9 mouse cellular contexts compared by ENCODE assay signal in genomic region chr8:11701033-11701362, GRCm38 (mm10). TPM values are rescaled to one million over a fixed set of nuclear protein-coding genes. Genes with fewer than 3 reads are reported as not detected.
DNase-seq lines count a peak whose midpoint lies in the region; ATAC-seq and TF ChIP-seq lines count a peak whose summit lies in the region.
"Had no signal": no experiment of that assay in that cellular context is flagged by ENCODE, and none has a peak within 500 bp of the region (broad histone marks: within the 10 kb centered on the region; RNA-seq: fewer than 3 reads in every experiment).

Gene 1700016D06Rik (minus strand): TSS chr8:11701063.

- H3K4me2 ChIP-seq in heart, postnatal 0 days (ENCODE audit: low read depth, low read length) = peak within 1 kb of the TSS; percentile 40; the same call in 1 of the 2 replicates
- peak within 1 kb of the TSS; percentile 57 for H3K4me2 ChIP-seq in embryonic facial prominence, embryonic 13.5 days
- H3K4me2 ChIP-seq in intestine, embryonic 14.5 days (ENCODE audit: low read length) = peak within 1 kb of the TSS; percentile 38; the same call in 1 of the 2 replicates
- peak within 1 kb of the TSS; percentile 54 for H3K4me2 ChIP-seq in midbrain, embryonic 16.5 days (ENCODE audit: low read length)

- H3K9me3 ChIP-seq in heart, postnatal 0 days (replicated peaks; ENCODE audit: control insufficient read depth, low read length) = no peaks in the 10 kb centered on the region
- no peaks in the 10 kb centered on the region for H3K9me3 ChIP-seq in embryonic facial prominence, embryonic 13.5 days
- no peaks in the 10 kb centered on the region for H3K9me3 ChIP-seq in intestine, embryonic 14.5 days (ENCODE audit: control insufficient read depth, low read length)
- no peaks in the 10 kb centered on the region for H3K9me3 ChIP-seq in midbrain, embryonic 16.5 days (replicated peaks; ENCODE audit: control insufficient read depth, low read length, poor library complexity, severe bottlenecking)

- peak within 1 kb of the TSS; percentile 47; the same call in 1 of the 2 replicates for H3K27ac ChIP-seq in heart, postnatal 0 days (ENCODE audit: low read depth)
- H3K27ac ChIP-seq in embryonic facial prominence, embryonic 13.5 days = no peak within 1 kb of the TSS
- no peak within 1 kb of the TSS for H3K27ac ChIP-seq in intestine, embryonic 14.5 days (ENCODE audit: low read depth)
- no peak within 1 kb of the TSS for H3K27ac ChIP-seq in midbrain, embryonic 16.5 days (ENCODE audit: low read length)

- no peak for TF ChIP-seq EP300 in heart, postnatal 0 days (IDR thresholded peaks at IDR 0.05; ENCODE audit: low read depth)

- no peak for TF ChIP-seq CTCF in heart, postnatal 0 days (IDR thresholded peaks at IDR 0.05; ENCODE audit: low read depth)

- no peak for ATAC-seq in heart, postnatal 0 days (ENCODE audit: insufficient read depth, low read depth)
- ATAC-seq in embryonic facial prominence, embryonic 13.5 days (ENCODE audit: insufficient number of reproducible peaks, insufficient read depth, low FRiP score, low TSS enrichment, low read depth) = no peak
- ATAC-seq in intestine, embryonic 14.5 days (replicated peaks; ENCODE audit: low FRiP score, low TSS enrichment, low read depth) = no peak
- ATAC-seq in midbrain, embryonic 16.5 days = no peak

- WGBS in heart, postnatal 0 days = 56% methylated on average over 6 of the region's 6 CpGs
- 57% methylated on average over 6 of the region's 6 CpGs for WGBS in embryonic facial prominence, embryonic 13.5 days
- 51% methylated on average over 6 of the region's 6 CpGs for WGBS in intestine, embryonic 14.5 days
- 74% methylated on average over 6 of the region's 6 CpGs for WGBS in midbrain, embryonic 16.5 days

- H3K4me1 ChIP-seq in heart, postnatal 0 days (ENCODE audit: control insufficient read depth, insufficient read depth) = 0 out of 2 replicates have a peak, but pooled peaks cover under 1% of the 10 kb centered on the region
- 0 out of 2 replicates have a peak, but pooled peaks cover 4% of the 10 kb centered on the region for H3K4me1 ChIP-seq in embryonic facial prominence, embryonic 13.5 days
- no peaks in the 10 kb centered on the region; the same call in 1 of the 2 replicates for H3K4me1 ChIP-seq in intestine, embryonic 14.5 days (replicated peaks; ENCODE audit: control insufficient read depth, insufficient read depth, low read length)
- peaks cover 4% of the 10 kb centered on the region; the same call in 1 of the 2 replicates for H3K4me1 ChIP-seq in midbrain, embryonic 16.5 days (ENCODE audit: control insufficient read depth, insufficient read depth, low read length)

- DNase-seq in heart, postnatal 0 days (ENCODE audit: low spot score) = no peak
- DNase-seq in heart, adult 11 months = no peak
- no peak for DNase-seq in intestine, embryonic 14.5 days (ENCODE audit: low spot score)
- DNase-seq in left cerebral cortex, adult 8-10 months (ENCODE audit: low spot score in 2 of 2) = no peak
- DNase-seq in cerebellum, adult 9-11 months = no peak
- no peak for DNase-seq in lung, postnatal 14 days

- H3K9ac ChIP-seq in heart, postnatal 0 days (replicated peaks; ENCODE audit: low read depth, low read length) = no peak within 1 kb of the TSS
- H3K9ac ChIP-seq in embryonic facial prominence, embryonic 13.5 days = peak within 1 kb of the TSS; percentile 59
- peak within 1 kb of the TSS; percentile 20; the same call in 1 of the 2 replicates for H3K9ac ChIP-seq in intestine, embryonic 14.5 days (ENCODE audit: low read length)
- peak within 1 kb of the TSS; percentile 52; the same call in 1 of the 2 replicates for H3K9ac ChIP-seq in midbrain, embryonic 16.5 days (ENCODE audit: low read depth, low read length)

- no peak within 1 kb of the TSS for H3K4me3 ChIP-seq in heart, postnatal 0 days (ENCODE audit: low read depth, low read length)
- H3K4me3 ChIP-seq in embryonic facial prominence, embryonic 13.5 days = peak within 1 kb of the TSS; percentile 26
- H3K4me3 ChIP-seq in intestine, embryonic 14.5 days (ENCODE audit: low read depth, low read length) = 0 out of 2 replicates have a peak within 1 kb of the TSS, but pooled peaks have one; percentile 8
- H3K4me3 ChIP-seq in midbrain, embryonic 16.5 days (ENCODE audit: low read depth, low read length) = peak within 1 kb of the TSS; percentile 27

- no peaks in the 10 kb centered on the region for H3K36me3 ChIP-seq in heart, postnatal 0 days (replicated peaks; ENCODE audit: control insufficient read depth, insufficient read depth, low read length)
- H3K36me3 ChIP-seq in embryonic facial prominence, embryonic 13.5 days = no peaks in the 10 kb centered on the region
- no peaks in the 10 kb centered on the region for H3K36me3 ChIP-seq in intestine, embryonic 14.5 days (ENCODE audit: control insufficient read depth, insufficient read depth, low read length)
- no peaks in the 10 kb centered on the region for H3K36me3 ChIP-seq in midbrain, embryonic 16.5 days (ENCODE audit: control insufficient read depth, insufficient read depth, low read length)

- no peaks in the 10 kb centered on the region for H3K27me3 ChIP-seq in heart, postnatal 0 days (ENCODE audit: control insufficient read depth, insufficient read depth, low read length)
- peaks cover 19% of the 10 kb centered on the region for H3K27me3 ChIP-seq in embryonic facial prominence, embryonic 13.5 days
- no peaks in the 10 kb centered on the region for H3K27me3 ChIP-seq in intestine, embryonic 14.5 days (replicated peaks; ENCODE audit: control insufficient read depth, insufficient read depth, low read length)
- no peaks in the 10 kb centered on the region for H3K27me3 ChIP-seq in midbrain, embryonic 16.5 days (ENCODE audit: control insufficient read depth, insufficient read depth, low read depth, low read length)

RNA-seq across cellular contexts. Expression of gene 1700016D06Rik, which starts in this region (rescaled TPM):
- total RNA-seq in heart, postnatal 0 days (2014; rRNA removed; ENCODE audit: low replicate concordance) = not detected in 2 replicates
- not detected in 2 replicates for polyA plus RNA-seq in heart, postnatal 0 days (2015; fragmentation: Nextera tagmentation; extraction: Ambion mirVana)
- not detected in 2 replicates for polyA plus RNA-seq in embryonic facial prominence, embryonic 13.5 days (2015; fragmentation: Nextera tagmentation; extraction: Ambion mirVana)
- polyA plus RNA-seq in intestine, embryonic 14.5 days (2014; fragmentation: Nextera tagmentation; extraction: Ambion mirVana) = not detected in 2 replicates
- not detected in 2 replicates for polyA plus RNA-seq in midbrain, embryonic 16.5 days (2015; fragmentation: Nextera tagmentation; extraction: Ambion mirVana)
- not detected for total RNA-seq in left cerebral cortex, adult 8-10 months (2022)
- total RNA-seq: left cerebral cortex, postnatal 10 days had no signal
